Mouse (Mus musculus): ENCODE results near the gene Daam1. TPM values are rescaled to one million over a fixed set of nuclear protein-coding genes. Genes with fewer than 3 reads are reported as not detected.

Gene Daam1
- polyA plus RNA-seq, 1 experiment = 15.1 TPM

GRCm38 (mm10) chr12:72007656-72008055 is 176.8 kb downstream of the Daam1 start:
- Histone ChIP-seq H3K27ac (ENCODE audit: insufficient read depth, low read depth, low read length) (no peak overlapping the region), H3K4me1 (ENCODE audit: control insufficient read depth, insufficient read depth, low read length) (no peaks in the 10 kb centered on the region; the same call in 1 of the 2 replicates), H3K4me3 (ENCODE audit: insufficient read depth, low read length) (no peak overlapping the region)
- TF ChIP-seq POLR2A (IDR thresholded peaks at IDR 0.05; ENCODE audit: borderline replicate concordance, low read depth, low read length) = no peak

DNA sequence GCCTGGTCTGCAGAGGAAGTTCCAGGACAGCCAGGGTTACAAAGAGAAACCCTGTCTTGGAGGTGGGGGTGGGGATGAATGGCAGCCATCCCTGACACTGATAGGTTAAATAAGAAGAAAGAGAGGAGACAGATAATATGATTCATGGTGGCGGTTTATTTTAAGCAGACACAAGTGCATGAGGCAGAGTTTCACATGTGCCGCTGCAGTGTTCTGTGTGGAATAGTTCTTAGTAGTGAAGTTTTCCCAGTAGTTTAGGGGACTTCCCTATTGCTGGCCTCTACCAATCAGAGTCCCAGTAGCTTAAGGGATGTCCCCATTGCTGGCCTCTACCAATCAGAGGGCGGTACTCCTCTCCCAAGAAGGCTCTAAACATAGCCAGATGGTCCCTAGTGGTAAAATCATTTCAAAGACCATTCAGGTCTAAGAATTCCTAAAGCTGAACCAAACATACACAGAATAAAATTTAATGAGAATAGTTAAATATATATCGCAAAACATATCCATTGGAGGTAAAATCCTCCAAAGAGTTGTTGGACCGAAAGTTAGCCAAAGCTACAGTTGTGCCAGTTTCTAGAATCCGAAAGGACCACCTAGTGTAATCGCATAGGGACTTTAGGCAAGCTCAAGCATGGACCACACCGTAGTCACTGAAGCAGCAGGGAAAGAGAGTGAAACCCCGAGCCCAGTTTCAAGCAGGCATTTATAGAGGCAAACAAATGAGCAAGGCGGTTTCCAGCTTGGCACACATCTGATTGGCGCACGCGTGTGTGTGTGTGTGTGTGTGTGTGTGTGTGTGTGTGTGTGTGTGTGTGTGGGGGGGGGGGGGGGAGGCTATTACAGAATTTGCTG is 178.4 kb downstream of the Daam1 start:
- no peak for TF ChIP-seq CTCF (IDR thresholded peaks at IDR 0.05; ENCODE audit: low read depth, low read length)
- TF ChIP-seq POLR2A (IDR thresholded peaks at IDR 0.05; ENCODE audit: borderline replicate concordance, low read depth, low read length) = no peak
- Histone ChIP-seq H3K4me1 (ENCODE audit: control insufficient read depth, insufficient read depth, low read length) (no peaks in the 10 kb centered on the region; the same call in 1 of the 2 replicates), H3K27ac (ENCODE audit: insufficient read depth, low read depth, low read length) (no peak overlapping the region), H3K4me3 (ENCODE audit: insufficient read depth, low read length) (no peak overlapping the region)

- Histone ChIP-seq H3K27ac (ENCODE audit: insufficient read depth, low read depth, low read length) (no peak overlapping the region), H3K4me1 (ENCODE audit: control insufficient read depth, insufficient read depth, low read length) (no peaks in the 10 kb centered on the region; the same call in 1 of the 2 replicates), H3K4me3 (ENCODE audit: insufficient read depth, low read length) (no peak overlapping the region)
- no peak for TF ChIP-seq CTCF (IDR thresholded peaks at IDR 0.05; ENCODE audit: low read depth, low read length)
- no peak for TF ChIP-seq POLR2A (IDR thresholded peaks at IDR 0.05; ENCODE audit: borderline replicate concordance, low read depth, low read length)
These were observed 180.5 kb downstream of the Daam1 start for GRCm38 (mm10) chr12:72011404-72011803.

DNA sequence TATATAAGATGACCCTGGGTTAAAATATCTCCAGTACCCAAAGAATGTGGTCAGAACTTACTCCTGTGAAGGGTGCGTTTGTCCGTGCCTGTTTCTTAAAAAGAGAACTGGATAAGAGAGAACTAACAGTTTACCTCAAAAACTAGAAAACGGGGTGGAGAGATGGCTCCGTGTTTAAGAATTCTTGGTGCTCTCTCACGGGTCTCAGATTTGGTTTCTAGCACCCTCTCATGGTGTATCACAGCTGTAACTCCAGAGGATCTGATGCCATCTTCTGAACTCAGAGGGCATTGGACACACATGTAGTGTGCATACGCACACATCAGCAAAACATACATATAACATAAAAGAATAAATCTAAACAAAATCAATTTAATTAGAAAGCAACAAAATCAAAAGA is 181.2 kb downstream of the Daam1 start:
- Histone ChIP-seq H3K4me3 (ENCODE audit: insufficient read depth, low read length) (no peak overlapping the region), H3K27ac (ENCODE audit: insufficient read depth, low read depth, low read length) (no peak overlapping the region), H3K4me1 (ENCODE audit: control insufficient read depth, insufficient read depth, low read length) (no peaks in the 10 kb centered on the region; the same call in 1 of the 2 replicates)
- TF ChIP-seq POLR2A (IDR thresholded peaks at IDR 0.05; ENCODE audit: borderline replicate concordance, low read depth, low read length) (no peak), CTCF (IDR thresholded peaks at IDR 0.05; ENCODE audit: low read depth, low read length) (no peak)

DNA sequence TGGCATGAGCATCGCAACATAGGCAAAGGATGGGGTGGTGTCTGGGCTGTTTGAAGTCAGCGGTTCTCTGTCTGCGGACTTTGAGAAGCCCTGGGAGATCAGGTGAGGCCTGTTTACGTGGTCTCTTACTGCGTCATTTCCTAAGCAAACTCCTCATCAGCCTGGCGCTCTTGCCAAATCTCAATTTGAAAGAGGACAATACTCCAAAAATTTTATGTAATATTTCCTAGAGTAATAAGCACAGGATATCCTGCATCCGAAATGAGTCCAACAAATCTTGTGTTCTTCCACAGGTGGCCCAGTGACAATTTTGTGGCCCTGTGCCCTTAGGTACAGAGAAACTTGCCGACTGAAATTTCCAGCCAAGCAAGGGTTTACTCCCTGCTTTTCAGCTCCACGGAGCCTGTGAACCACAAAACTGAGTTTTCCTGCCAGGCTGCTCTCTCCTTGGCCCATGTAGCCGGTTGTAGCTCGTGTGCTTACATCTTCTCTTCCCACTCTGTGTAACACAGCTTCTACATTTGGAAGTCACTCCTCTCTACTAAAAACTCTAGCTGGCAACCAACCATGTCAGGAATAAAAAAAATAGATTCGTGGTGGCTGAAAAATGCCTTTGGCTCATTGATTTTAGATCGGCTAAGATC is 183.0 kb downstream of the Daam1 start:
- Histone ChIP-seq H3K4me3 (ENCODE audit: insufficient read depth, low read length) (no peak overlapping the region), H3K27ac (ENCODE audit: insufficient read depth, low read depth, low read length) (no peak overlapping the region), H3K4me1 (ENCODE audit: control insufficient read depth, insufficient read depth, low read length) (no peaks in the 10 kb centered on the region; the same call in 1 of the 2 replicates)
- no peak for TF ChIP-seq CTCF (IDR thresholded peaks at IDR 0.05; ENCODE audit: low read depth, low read length)
- no peak for TF ChIP-seq POLR2A (IDR thresholded peaks at IDR 0.05; ENCODE audit: borderline replicate concordance, low read depth, low read length)

DNA sequence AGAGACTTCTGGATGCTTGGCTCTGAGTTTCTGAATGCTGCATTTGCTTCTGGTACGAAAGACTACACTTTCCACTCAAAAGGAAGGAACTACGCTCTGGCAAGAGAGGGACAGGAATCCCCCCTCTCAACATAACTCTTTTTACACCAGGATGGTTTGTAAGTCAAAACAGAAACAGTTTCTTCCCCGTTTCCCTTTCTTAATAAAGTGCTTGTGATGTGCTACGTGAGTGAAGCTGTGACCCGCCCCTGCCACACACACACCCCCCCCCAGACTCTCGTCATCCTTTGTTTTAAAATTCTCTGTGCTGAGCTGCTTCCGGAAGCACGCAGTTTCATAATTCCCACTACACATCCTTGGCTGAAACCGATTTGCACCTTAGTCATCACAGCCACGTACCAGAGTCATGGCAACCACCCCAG is 183.5 kb downstream of the Daam1 start:
- Histone ChIP-seq H3K4me3 (ENCODE audit: insufficient read depth, low read length) (no peak overlapping the region), H3K27ac (ENCODE audit: insufficient read depth, low read depth, low read length) (no peak overlapping the region), H3K4me1 (ENCODE audit: control insufficient read depth, insufficient read depth, low read length) (no peaks in the 10 kb centered on the region)
- TF ChIP-seq POLR2A (IDR thresholded peaks at IDR 0.05; ENCODE audit: borderline replicate concordance, low read depth, low read length) (no peak), CTCF (IDR thresholded peaks at IDR 0.05; ENCODE audit: low read depth, low read length) (no peak)

GRCm38 (mm10) chr12:72015296-72015695 is 184.4 kb downstream of the Daam1 start:
- H3K27ac ChIP-seq (ENCODE audit: insufficient read depth, low read depth, low read length) = no peak overlapping the region
- H3K4me3 ChIP-seq (ENCODE audit: insufficient read depth, low read length) = no peak overlapping the region
- TF ChIP-seq CTCF (IDR thresholded peaks at IDR 0.05; ENCODE audit: low read depth, low read length) (no peak), POLR2A (IDR thresholded peaks at IDR 0.05; ENCODE audit: borderline replicate concordance, low read depth, low read length) (no peak)
- H3K4me1 ChIP-seq (ENCODE audit: control insufficient read depth, insufficient read depth, low read length) = no peaks in the 10 kb centered on the region

DNA sequence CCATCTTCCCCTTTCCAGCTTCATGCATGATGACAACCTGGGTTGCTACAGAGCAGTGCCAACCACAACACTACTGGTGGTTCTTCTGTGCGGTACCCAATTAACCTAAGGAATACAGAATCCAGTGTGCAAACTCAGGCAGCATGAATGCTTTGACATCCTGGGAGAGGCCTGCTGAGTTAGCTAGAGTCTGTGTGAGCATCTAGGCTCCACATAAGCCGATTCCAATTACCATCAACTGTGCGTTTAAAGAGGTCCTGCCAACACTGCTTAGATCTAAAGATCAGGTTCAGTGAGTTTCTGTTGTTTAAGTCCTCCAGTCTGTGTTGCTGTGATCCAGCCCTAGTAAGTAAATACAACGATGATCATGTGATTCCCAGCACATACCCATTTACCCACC is 189.4 kb downstream of the Daam1 start:
- Histone ChIP-seq H3K4me3 (ENCODE audit: insufficient read depth, low read length) (no peak overlapping the region), H3K27ac (ENCODE audit: insufficient read depth, low read depth, low read length) (no peak overlapping the region), H3K4me1 (ENCODE audit: control insufficient read depth, insufficient read depth, low read length) (no peaks in the 10 kb centered on the region)
- TF ChIP-seq POLR2A (IDR thresholded peaks at IDR 0.05; ENCODE audit: borderline replicate concordance, low read depth, low read length) = no peak
- TF ChIP-seq CTCF (IDR thresholded peaks at IDR 0.05; ENCODE audit: low read depth, low read length) = no peak

GRCm38 (mm10) chr12:72021543-72021942 is 190.7 kb downstream of the Daam1 start:
- H3K4me1 ChIP-seq (ENCODE audit: control insufficient read depth, insufficient read depth, low read length) = no peaks in the 10 kb centered on the region
- no peak overlapping the region for H3K27ac ChIP-seq (ENCODE audit: insufficient read depth, low read depth, low read length)
- H3K4me3 ChIP-seq (ENCODE audit: insufficient read depth, low read length) = no peak overlapping the region
- TF ChIP-seq POLR2A (IDR thresholded peaks at IDR 0.05; ENCODE audit: borderline replicate concordance, low read depth, low read length) (no peak), CTCF (IDR thresholded peaks at IDR 0.05; ENCODE audit: low read depth, low read length) (no peak)

DNA sequence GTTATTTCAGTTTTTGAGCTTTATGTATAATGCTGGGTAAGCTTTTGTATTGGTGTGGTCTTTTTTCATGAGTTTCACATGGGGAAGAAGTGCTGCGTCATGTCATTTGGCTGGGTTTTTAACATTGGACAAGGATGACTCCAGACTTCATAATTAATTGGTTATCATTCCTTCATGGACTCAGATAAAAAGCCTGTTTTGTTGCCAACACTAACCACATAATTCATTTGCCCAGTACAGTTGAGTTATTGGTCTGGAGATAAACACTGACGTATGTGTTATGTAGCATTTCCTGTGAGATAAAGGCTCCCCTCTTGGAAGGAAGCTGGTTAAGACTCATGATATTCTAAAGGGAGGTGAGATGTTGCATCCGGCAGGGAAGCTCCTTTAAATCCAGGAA is 191.9 kb downstream of the Daam1 start:
- TF ChIP-seq POLR2A (IDR thresholded peaks at IDR 0.05; ENCODE audit: borderline replicate concordance, low read depth, low read length) (no peak), CTCF (IDR thresholded peaks at IDR 0.05; ENCODE audit: low read depth, low read length) (no peak)
- Histone ChIP-seq H3K27ac (ENCODE audit: insufficient read depth, low read depth, low read length) (no peak overlapping the region), H3K4me1 (ENCODE audit: control insufficient read depth, insufficient read depth, low read length) (no peaks in the 10 kb centered on the region), H3K4me3 (ENCODE audit: insufficient read depth, low read length) (no peak overlapping the region)
